Mouse (Mus musculus) heart, embryonic 14.5 days (tissue): Measurements from ENCODE around the gene Krt16. TPM values are rescaled to one million over a fixed set of nuclear protein-coding genes. Genes with fewer than 3 reads are reported as not detected.
"Not testable (repeated sequence)": the region's sequence is repeated elsewhere in the genome, so short reads cannot be mapped to it uniquely, and the experiment has no call there.

ENCODE experiments used
- ATAC-seq: fragments of 200-750 bp; cut with Nextera tagmentation; 2 replicates; pipeline ENCODE4 v1.8.0; 2017; ENCODE audit warnings: low read depth, moderate TSS enrichment; ENCODE audit not compliant: insufficient number of reproducible peaks, insufficient read depth, low FRiP score
- H3K27ac ChIP-seq, 2 experiments: fragments of 200-500 bp in 1 of 2; fragments of 300-500 bp in 1 of 2; sonication (generic) in 1 of 2; replicated peaks in 1 of 2; 2 replicates each; pipeline ENCODE4 v1.5.1; 2012 to 2014; ENCODE audit warnings: low read depth in 2 of 2, low read length in 2 of 2, control low read depth in 1 of 2, mild to moderate bottlenecking in 1 of 2, mixed read lengths in 1 of 2; ENCODE audit not compliant: control insufficient read depth in 1 of 2, insufficient read depth in 1 of 2
- H3K27me3 ChIP-seq: fragments of 300-500 bp; sonication (generic); 2 replicates; pipeline ENCODE4 v1.6.1; 2014; ENCODE audit warnings: mild to moderate bottlenecking, low read length, control low read depth; ENCODE audit not compliant: control insufficient read depth, insufficient read depth
- H3K36me3 ChIP-seq: fragments of 300-500 bp; sonication (generic); 2 replicates; pipeline ENCODE4 v1.6.1; 2014; ENCODE audit warnings: mild to moderate bottlenecking, control low read depth, low read length, mixed read lengths; ENCODE audit not compliant: control insufficient read depth, insufficient read depth
- H3K4me1 ChIP-seq, 2 experiments: fragments of 200-500 bp in 1 of 2; fragments of 300-500 bp in 1 of 2; sonication (generic) in 1 of 2; 2 replicates each; pipeline ENCODE4 v1.6.1; 2012 to 2014; ENCODE audit warnings: low read length in 2 of 2, control low read depth in 1 of 2, mixed read lengths in 1 of 2; ENCODE audit not compliant: control insufficient read depth in 2 of 2, insufficient read depth in 2 of 2
- H3K4me2 ChIP-seq: fragments of 300-500 bp; sonication (generic); 2 replicates; pipeline ENCODE4 v1.6.1; 2014; ENCODE audit warnings: mild to moderate bottlenecking, low read length
- H3K4me3 ChIP-seq, 2 experiments: fragments of 200-500 bp in 1 of 2; fragments of 300-500 bp in 1 of 2; sonication (generic) in 1 of 2; 2 replicates each; pipeline ENCODE4 v1.5.1; 2012 to 2014; ENCODE audit warnings: low read length in 2 of 2, mild to moderate bottlenecking in 2 of 2, control low read depth in 1 of 2, low read depth in 1 of 2, moderate library complexity in 1 of 2; ENCODE audit not compliant: control insufficient read depth in 1 of 2, insufficient read depth in 1 of 2
- H3K9ac ChIP-seq: fragments of 300-500 bp; sonication (generic); 2 replicates; pipeline ENCODE4 v1.6.1; 2014; ENCODE audit warnings: mild to moderate bottlenecking, low read length
- H3K9me3 ChIP-seq: fragments of 300-500 bp; sonication (generic); 2 replicates; pipeline ENCODE4 v1.6.1; 2016; ENCODE audit warnings: low read length, control low read depth; ENCODE audit not compliant: control insufficient read depth
- WGBS: fragments of 180-500 bp; shearing (Covaris S2); extraction: QIAGEN DNeasy Blood & Tissue Kit; methylation state at CpG from one replicate; pipeline ENCODE4 v1.1.7; 2014; 5-methylcytosine and 5-hydroxymethylcytosine counted together
- polyA plus RNA-seq: library from polyadenylated mRNA; unstranded; fragments of >200 nt; fragmentation: Nextera tagmentation; extraction: Ambion mirVana; gene quantifications from 2 replicates; pipeline ENCODE4 v1.2.1, GENCODE M21; 2014

The Krt16 gene
- polyA plus RNA-seq, 1 experiment from 2014 or later = not detected

DNA sequence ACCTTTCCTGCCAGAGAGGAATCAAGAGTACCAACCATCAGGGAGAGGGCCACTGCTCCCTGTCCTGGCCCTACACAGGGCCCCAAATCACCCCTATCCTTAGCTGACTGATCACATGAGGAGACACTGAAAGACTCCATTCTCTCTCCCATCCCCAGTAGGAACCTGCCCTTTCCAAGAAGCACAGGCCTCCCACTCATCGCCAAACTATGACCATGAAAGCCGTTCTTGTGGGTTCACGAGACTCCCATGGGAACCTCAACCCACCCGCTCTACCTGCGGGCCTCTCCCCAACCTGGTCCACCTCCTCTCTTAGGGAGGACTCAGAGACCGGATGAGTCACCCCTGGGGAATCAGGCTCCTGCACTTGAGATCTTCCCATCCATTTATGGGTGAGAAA lies 6.8 kb upstream of the Krt16 start:
- Histone ChIP-seq H3K27me3 (no peaks in the 10 kb centered on the region), H3K4me1 (no peaks in the 10 kb centered on the region), H3K4me2 (no peak overlapping the region), H3K9ac (no peak overlapping the region), H3K9me3 (no peaks in the 10 kb centered on the region), H3K36me3 (no peaks in the 10 kb centered on the region), H3K27ac (no peak overlapping the region), H3K4me3 (no peak overlapping the region)
- no peak for ATAC-seq
- WGBS = 89% methylated on average over 6 of the region's 6 CpGs

DNA sequence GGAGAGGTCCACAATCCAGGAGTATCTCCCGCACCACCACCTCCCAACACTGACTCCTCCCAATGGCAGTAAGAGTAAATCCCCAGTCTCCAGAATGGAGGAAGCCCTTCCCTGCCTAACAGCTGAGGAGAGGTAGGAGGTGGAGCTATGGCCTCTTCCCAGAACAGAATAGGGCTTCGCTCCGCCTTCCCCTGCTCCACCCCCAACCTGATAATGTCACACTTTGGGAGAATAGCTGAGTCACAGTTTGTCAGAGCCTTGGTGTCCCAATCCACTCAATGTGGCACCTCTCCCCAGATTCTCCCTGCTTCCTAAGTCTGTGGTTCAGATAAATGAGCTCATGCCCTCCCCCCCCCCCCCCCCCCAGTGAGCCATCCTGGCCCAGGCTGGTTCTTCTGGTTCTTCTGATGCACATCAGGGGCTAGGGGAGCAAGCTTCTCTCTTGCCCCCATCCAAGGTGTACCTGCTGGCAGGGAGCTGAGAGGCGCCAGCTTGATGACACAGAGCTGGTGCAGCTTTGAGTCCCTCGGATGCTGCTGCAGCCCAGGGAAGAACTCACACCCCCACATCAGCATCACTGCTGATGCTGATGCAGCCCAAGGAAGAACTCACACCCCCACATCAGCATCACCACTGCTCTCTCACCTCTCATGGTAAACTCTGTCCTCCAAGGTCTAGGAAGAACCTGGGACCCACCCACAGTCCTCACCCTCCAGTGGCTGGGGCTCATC lies 5.8 kb upstream of the Krt16 start:
- 50% methylated on average over 5 of the region's 5 CpGs for WGBS
- no peak overlapping the region for H3K27ac ChIP-seq
- no peaks in the 10 kb centered on the region for H3K9me3 ChIP-seq
- H3K27me3 ChIP-seq = no peaks in the 10 kb centered on the region
- no peaks in the 10 kb centered on the region for H3K4me1 ChIP-seq
- H3K4me2 ChIP-seq = no peak overlapping the region
- no peak overlapping the region for H3K4me3 ChIP-seq
- H3K36me3 ChIP-seq = no peaks in the 10 kb centered on the region
- no peak overlapping the region for H3K9ac ChIP-seq
- ATAC-seq = no peak

DNA sequence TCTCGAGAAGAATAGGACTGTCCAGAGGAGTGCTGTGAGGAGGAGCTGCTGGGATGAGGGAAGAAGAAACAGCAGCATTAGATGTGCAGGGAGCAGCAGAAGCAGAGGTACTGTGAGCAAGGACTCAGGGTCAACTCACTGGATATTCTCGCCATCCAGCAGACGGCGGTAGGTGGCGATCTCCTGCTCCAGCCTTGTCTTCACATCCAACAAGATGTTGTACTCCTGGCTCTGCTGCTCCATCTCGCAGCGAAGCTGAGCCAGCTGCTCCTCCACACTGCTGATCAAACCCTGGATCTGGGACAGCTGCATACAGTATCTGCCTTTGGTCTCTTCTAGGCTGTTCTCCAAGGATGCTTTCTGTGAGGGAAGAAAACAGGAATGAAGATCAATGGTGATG lies 2.2 kb downstream of the Krt16 start:
- H3K36me3 ChIP-seq, H3K4me1 ChIP-seq, ATAC-seq, H3K9ac ChIP-seq, H3K4me2 ChIP-seq, H3K9me3 ChIP-seq, H3K27me3 ChIP-seq, H3K27ac ChIP-seq, H3K4me3 ChIP-seq: not testable (repeated sequence)
- WGBS = 59% methylated on average over 7 of the region's 7 CpGs

DNA sequence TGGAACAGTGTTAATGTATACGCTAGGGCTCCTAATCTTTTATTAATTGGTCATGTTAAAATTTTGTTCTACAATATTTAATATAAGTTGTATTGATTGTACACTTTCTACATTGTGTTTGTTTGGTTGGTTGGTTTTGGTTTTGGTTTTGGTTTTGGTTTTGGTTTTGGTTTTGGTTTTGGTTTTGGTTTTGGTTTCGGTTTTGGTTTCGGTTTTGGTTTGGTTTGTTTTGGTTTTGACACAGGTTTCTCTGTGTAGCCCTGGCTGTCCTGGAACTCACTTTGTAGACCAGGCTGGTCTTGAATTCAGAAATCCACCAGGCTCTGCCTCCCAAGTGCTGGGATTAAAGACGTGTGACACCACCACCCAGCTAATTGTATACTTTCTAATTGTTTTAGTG lies 8.4 kb downstream of the Krt16 start:
- H3K27ac ChIP-seq, H3K27me3 ChIP-seq, H3K36me3 ChIP-seq, H3K4me2 ChIP-seq, H3K4me3 ChIP-seq, H3K4me1 ChIP-seq, ATAC-seq, H3K9ac ChIP-seq: not testable (repeated sequence)
- 87% methylated on average over 4 of the region's 4 CpGs for WGBS
- H3K9me3 ChIP-seq = peaks cover 13% of the 10 kb centered on the region

DNA sequence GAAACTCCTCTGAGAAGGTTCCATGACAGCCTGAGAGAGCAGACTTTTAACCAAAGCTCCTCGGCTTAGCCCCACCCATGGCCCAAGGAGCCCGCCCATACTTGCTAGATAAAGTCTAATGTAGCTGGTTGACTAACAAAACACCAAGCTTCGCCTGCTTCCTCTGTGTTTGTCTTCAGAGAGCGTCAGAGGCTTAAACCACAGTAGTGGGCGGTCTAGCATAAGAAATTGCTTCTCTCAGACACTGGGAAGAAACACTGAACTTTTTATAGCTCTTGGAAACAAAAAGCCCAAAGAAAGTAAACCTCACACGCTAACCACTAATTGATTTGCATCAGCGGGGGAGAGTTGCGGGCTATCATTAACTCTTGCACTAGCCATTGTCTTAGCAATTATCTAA lies 27.0 kb downstream of the Krt16 start:
- Histone ChIP-seq H3K4me3 (no peak overlapping the region), H3K4me2 (no peak overlapping the region), H3K27ac (no peak overlapping the region), H3K4me1 (no peaks in the 10 kb centered on the region), H3K9ac (no peak overlapping the region), H3K36me3 (no peaks in the 10 kb centered on the region), H3K27me3 (no peaks in the 10 kb centered on the region), H3K9me3 (peaks cover 7% of the 10 kb centered on the region)
- ATAC-seq = no peak
- 63% methylated on average over 8 of the region's 8 CpGs for WGBS

DNA sequence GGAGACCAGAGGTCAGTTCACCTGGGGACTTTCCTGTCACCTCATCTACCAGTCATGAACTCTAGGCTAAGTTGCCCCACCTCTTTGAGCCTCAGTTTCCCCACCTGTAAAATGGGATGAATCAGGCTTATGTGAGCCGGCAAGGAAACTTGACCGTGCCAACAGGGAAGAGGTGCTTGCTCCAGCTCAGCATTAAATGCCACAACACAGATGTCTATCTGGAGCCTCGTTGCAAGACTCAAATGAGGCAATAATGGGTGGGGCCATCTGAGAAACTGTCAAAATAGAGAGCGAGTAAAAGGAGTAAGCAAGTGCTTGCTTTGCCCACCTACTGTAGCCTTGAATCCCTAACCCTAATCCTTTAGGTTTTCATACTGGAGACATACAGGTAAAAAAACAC lies 29.4 kb downstream of the Krt16 start:
- WGBS = 83% methylated on average over 4 of the region's 4 CpGs
- no peak for ATAC-seq
- no peaks in the 10 kb centered on the region; the same call in 1 of the 2 replicates for H3K9me3 ChIP-seq

DNA sequence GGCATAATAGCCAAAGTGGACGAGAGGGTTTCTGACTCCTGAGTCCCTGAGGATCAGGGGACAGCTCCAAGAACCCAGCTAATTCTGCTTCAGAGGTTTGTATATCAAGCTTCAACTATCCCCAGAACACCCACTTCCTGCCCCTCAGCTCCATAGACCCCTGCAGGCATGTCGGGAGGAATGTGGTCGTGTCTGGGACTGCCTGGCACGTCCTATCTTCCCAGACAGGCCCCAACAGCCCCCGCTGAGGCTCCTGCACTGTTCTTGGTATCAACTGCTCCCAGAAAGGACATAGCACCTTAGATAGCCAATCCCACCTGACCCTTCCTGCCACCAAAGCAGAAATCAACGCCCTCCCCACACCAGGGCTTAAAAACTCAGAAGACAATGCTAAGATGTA lies 40.2 kb downstream of the Krt16 start:
- H3K27me3 ChIP-seq = no peaks in the 10 kb centered on the region
- H3K9me3 ChIP-seq = no peaks in the 10 kb centered on the region
- H3K4me2 ChIP-seq = no peak overlapping the region
- H3K4me3 ChIP-seq = no peak overlapping the region
- H3K27ac ChIP-seq = no peak overlapping the region
- H3K9ac ChIP-seq = no peak overlapping the region
- H3K36me3 ChIP-seq = no peaks in the 10 kb centered on the region
- H3K4me1 ChIP-seq = no peaks in the 10 kb centered on the region
- no peak for ATAC-seq
- 29% methylated on average over 6 of the region's 6 CpGs for WGBS

More for the DNA sequence above, 29.4 kb downstream of the Krt16 start:
- Histone ChIP-seq H3K4me2 (no peak overlapping the region), H3K4me3 (no peak overlapping the region), H3K27ac (no peak overlapping the region), H3K27me3 (no peaks in the 10 kb centered on the region), H3K36me3 (no peaks in the 10 kb centered on the region), H3K4me1 (no peaks in the 10 kb centered on the region), H3K9ac (no peak overlapping the region)

DNA sequence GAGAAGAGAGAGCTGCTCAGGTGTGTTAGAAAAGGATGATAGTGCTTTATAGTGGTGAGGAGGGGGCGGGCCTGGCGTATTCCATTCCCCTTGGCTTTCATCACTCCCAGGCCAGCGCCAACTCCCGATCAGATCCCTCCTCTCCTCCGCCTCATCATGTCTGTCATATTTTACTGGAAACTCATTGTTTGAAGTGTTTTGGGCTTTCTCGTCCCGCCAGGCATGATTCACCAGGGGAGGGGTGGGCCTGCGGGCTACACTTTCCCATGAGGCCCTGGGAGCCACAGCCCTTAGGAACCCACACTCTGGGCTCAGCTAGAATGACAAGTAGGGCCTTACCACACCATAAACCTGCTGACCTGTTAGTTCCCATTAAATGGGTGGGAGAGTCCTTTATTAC lies 41.2 kb downstream of the Krt16 start, which contains the start of gene Krt14:
Gene Krt14 (minus strand): TSS at position 51 of the 400 bp plus-strand sequence.
- H3K36me3 ChIP-seq = no peaks in the 10 kb centered on the region
- no peak within 1 kb of the TSS for H3K27ac ChIP-seq
- H3K9ac ChIP-seq = no peak within 1 kb of the TSS
- H3K4me2 ChIP-seq = no peak within 1 kb of the TSS
- no peaks in the 10 kb centered on the region for H3K27me3 ChIP-seq
- ATAC-seq = no peak
- H3K4me1 ChIP-seq = no peaks in the 10 kb centered on the region
- H3K9me3 ChIP-seq = no peaks in the 10 kb centered on the region
- H3K4me3 ChIP-seq = no peak within 1 kb of the TSS
- 74% methylated on average over 8 of the region's 8 CpGs for WGBS
